Mouse (Mus musculus) retina, adult 2 months (tissue): Measurements from ENCODE around the gene Pde5a.

Source experiments
- DNase-seq: peaks from one replicate; pipeline ENCODE4 v3.0.0-alpha.2; 2012; ENCODE audit warnings: low read depth, low spot score

The Pde5a gene

GRCm38 (mm10) chr3:122848410-122849034 lies 119.8 kb downstream of the Pde5a start:
- no peak for DNase-seq

- no peak for DNase-seq
Measured at GRCm38 (mm10) chr3:122855149-122855548, 126.4 kb downstream of the Pde5a start.

DNA sequence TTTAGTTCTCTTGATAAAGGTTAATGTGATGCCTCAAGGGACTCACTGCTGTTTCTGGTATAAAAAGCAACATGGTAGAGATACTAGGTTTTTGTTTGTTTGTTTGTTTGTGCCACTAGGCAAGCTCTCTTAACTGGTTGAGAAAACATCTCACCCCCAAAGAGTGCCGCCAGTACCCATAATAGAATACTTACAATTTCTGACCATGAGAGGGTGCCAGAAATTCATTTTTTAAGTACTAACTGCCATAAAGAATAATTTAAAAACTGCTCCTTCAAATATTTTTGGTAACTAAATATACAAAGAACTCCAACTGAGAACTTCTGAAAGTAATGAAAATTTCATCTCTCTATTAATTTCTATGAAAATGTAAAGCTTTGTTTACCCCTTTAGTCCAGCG lies 131.1 kb downstream of the Pde5a start:
- DNase-seq: no peak

- DNase-seq: no peak
Measured at GRCm38 (mm10) chr3:122860573-122861498, 132.1 kb downstream of the Pde5a start.

- no peak for DNase-seq
Measured at GRCm38 (mm10) chr3:122865092-122865491, 136.3 kb downstream of the Pde5a start.

GRCm38 (mm10) chr3:122868270-122868669 lies 139.5 kb downstream of the Pde5a start:
- no peak for DNase-seq

DNA sequence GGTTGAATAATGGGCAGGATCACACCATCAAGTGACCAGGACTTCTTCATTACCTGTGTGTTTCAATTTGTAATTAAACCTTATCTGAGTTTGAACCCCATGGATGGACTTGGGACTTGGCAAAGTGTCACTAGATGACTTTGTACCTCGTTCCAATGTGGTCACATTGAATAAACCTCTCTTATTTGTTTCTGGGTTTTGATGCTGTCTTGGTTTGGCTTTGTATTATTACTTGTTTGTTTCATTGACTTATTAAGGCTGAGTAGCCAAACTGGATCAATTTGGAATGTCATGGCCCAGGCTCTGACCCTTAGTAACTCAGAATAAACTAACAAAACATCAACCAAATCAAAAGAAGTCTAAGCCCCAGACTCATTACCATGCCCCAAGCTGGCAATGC lies 142.8 kb downstream of the Pde5a start:
- DNase-seq: no peak

DNA sequence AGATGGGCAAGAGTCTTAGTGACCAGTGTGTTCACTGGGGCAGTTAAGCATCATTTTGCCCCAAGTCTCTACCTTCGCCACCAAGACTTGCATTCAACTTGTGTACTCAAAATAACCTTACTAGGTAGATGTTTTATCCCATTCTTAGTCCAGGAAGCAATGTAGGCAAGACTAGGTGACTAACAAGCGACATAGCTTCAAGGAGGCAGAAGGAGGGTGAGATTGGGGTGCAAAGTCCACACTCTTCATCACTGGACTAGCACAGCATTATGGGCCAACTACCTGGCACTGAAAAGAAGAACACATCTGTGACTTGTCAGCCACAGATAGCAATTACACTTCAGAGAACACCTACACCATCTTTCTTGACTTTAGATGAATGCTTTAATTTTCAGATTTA lies 148.1 kb downstream of the Pde5a start:
- DNase-seq: no peak

DNA sequence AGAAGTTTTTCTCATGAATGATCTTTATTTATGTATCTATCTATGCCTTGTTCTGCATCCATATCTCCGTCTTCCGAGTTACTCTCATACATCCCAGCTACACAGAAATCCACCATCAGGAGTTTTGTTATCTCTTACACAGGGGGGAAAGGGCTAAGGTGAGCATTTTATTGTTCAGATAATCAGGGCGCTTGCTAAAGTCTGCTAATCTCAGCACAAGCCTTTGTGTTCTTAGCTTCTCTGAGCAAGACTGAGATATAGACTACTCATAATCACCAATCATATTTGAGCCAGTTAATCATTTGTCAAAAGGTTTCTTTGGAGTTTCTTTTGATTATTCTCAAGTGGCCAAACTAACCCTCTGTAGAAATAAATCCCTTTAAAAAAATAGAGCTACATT lies 148.8 kb downstream of the Pde5a start:
- DNase-seq: no peak

DNA sequence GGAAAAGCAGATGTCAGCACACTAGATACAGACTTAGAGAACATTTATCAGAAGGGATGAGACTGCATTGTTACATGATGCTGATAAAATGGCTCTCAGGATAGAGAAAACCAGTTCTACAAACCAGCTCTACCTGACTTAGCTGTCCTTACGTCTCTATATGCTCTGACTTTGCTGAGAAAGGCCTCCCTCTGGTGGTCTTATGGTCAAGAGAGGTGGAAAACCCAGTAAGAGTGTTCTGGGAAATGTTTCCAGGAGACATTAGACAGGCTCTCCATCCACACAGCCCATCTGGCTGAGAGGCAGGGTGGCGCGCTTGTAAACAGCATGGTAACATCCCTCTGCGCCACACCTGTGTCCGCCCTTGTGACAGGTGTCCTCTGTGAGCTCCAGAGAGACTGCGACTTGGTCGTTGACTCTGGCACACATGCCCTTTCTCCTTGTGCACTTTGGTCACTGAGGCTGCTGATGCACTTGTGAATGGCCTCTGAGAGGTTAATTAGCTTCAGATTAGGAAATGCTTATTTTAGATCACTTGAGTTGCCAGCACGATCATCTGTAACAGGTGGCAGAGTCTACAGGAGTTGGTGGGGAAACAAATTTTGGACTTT lies 150.1 kb downstream of the Pde5a start:
- no peak for DNase-seq

- DNase-seq: no peak
Measured at GRCm38 (mm10) chr3:122887505-122888301, 159.0 kb downstream of the Pde5a start.

DNA sequence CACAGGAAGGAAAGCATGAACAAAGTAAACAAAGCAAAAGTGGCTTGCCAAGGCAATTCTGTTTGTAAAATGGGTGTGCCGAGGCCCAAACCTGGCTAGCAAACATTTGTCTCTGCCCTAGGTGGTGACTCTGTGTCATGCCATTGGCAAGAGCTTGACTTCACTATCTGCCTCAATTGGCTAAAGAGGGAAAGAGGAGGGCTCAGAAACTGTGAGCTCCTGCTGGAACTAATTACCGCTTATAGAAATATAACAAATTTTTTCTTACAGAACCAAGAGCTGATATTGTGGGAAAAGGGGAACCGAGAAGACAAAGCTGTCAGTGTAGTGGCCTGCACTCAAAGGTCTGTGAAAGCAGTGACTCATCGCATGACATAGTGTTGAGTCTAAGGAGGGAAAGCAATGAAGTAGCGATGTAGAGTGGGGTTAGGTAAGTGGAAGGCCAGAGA lies 159.6 kb downstream of the Pde5a start:
- DNase-seq: no peak

DNA sequence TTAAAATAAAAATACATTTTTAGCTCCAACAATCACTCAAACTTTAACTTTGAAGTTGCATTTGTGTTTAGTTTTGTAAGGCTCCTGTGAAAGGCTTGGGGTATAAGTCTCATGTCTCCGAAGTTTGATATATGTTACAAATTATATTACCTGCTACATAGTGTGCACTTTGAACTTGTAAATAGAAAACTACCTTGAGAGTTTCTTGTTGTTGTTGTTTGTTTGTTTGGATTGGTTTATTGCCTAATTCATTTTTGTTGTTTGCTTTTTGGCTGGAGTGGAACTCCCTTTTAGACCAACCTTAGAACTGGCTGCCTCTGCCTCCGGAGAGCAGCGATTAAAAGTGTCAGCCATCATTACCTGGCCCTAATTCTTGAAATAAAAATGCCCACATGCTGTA lies 166.0 kb downstream of the Pde5a start, which contains the start of gene Fabp2:
Gene Fabp2, plus strand, starts transcription at position 301 of the 400 bp plus-strand sequence.
- no peak for DNase-seq

GRCm38 (mm10) chr3:122895189-122895731 lies 166.5 kb downstream of the Pde5a start:
- DNase-seq: no peak

GRCm38 (mm10) chr3:122898254-122898653 lies 169.5 kb downstream of the Pde5a start:
- no peak for DNase-seq

DNA sequence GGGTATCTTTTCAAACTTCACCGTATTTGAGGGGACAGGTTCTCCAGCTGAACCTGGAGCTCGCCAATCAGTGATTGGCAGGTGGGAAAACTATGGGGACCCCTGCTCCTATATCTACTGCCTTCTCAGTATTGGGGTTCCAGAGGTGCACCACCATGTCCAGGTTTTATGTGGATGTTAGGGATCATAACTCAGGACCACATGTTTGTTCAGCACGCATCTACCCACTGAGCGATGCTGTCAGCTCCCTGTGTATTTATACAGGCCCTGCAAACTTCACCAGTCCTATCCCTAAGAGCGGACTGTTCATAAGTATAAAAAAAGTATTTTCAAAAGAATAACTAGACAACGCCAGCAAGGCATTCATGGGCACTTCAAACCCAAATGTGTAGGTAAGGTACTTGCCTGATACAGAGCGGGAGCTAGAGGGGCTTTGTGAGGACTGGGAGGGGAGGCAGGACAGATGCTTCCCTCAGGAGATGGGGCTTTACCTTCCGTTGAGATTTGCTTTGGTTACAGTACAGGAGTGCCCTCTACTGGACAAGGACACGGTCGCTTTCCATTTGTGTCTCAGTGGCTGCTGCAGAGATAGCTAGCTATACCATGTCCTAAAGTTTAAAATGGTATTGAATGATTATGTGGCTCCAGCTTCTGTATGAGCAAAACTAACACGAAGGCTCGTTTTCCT lies 175.1 kb downstream of the Pde5a start:
- peak; percentile 49 for DNase-seq

DNA sequence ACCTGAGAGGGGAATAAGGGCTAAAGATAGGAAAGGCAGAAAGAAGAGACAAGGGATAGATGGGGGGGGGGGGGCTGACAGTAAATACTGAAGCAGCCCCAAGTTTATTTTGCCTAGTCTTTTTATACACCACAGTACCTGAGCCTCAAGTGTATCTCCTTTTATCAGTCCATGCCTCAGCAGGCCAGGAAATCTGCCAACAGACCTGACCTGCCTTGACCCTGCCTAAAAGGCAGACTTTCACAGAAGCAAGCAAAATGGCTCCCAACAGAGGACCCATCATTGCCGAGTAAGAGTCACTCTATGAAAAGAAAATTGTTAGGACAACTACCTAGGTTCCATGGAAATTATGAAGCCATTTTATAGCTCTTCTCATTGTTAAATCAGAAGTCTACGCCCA lies 179.1 kb downstream of the Pde5a start:
- no peak for DNase-seq
